8 mouse cellular contexts compared by ENCODE assay signal in genomic region chr13:83744981-83745555, GRCm38 (mm10).
DNase-seq lines count a peak whose midpoint lies in the region; ATAC-seq lines count a peak whose summit lies in the region.

No protein-coding gene starts in this region.

- H3K27me3 ChIP-seq in heart, embryonic 10.5 days (ENCODE audit: insufficient read depth, poor library complexity, severe bottlenecking), result peaks cover 43% of the 10 kb centered on the region
- peaks cover 42% of the 10 kb centered on the region for H3K27me3 ChIP-seq in kidney, embryonic 16.5 days (ENCODE audit: insufficient read depth, low read length)
- H3K27me3 ChIP-seq in liver, embryonic 13.5 days, result peaks cover 48% of the 10 kb centered on the region

- peak; percentile 86 for DNase-seq in heart, embryonic 10.5 days (ENCODE audit: low spot score)
- DNase-seq in heart, adult 18-20 months, result no peak
- DNase-seq in cerebellum, adult 9-11 months, result peak; percentile 99
- DNase-seq in frontal cortex, postnatal 14 days (ENCODE audit: low spot score in 2 of 2), result peak; percentile 90 to 92
- no peak for DNase-seq in liver, embryonic 13.5 days
- DNase-seq in right cerebral cortex, adult 2 months (ENCODE audit: low spot score in 2 of 2), result peak; percentile 92 to 95
- no peak for DNase-seq in thymus, postnatal 10 days (ENCODE audit: low spot score in 2 of 2)

- H3K9ac ChIP-seq in kidney, embryonic 16.5 days (replicated peaks; ENCODE audit: low read length), result peak overlapping the region; percentile 35; the same call in 1 of the 2 replicates
- H3K9ac ChIP-seq in liver, embryonic 13.5 days, result no peak overlapping the region

- H3K9me3 ChIP-seq in heart, embryonic 10.5 days, result no peaks in the 10 kb centered on the region
- H3K9me3 ChIP-seq in kidney, embryonic 16.5 days (ENCODE audit: low read length), result no peaks in the 10 kb centered on the region
- H3K9me3 ChIP-seq in liver, embryonic 13.5 days (replicated peaks), result no peaks in the 10 kb centered on the region

- ATAC-seq in kidney, embryonic 16.5 days (ENCODE audit: low FRiP score, low TSS enrichment), result peak; percentile 98
- ATAC-seq in liver, embryonic 13.5 days (ENCODE audit: low read depth), result no peak

- H3K4me2 ChIP-seq in kidney, embryonic 16.5 days (replicated peaks; ENCODE audit: low read depth, low read length), result peak overlapping the region; percentile 70
- peak overlapping the region; percentile 52 for H3K4me2 ChIP-seq in liver, embryonic 13.5 days

- H3K36me3 ChIP-seq in heart, embryonic 10.5 days, result no peaks in the 10 kb centered on the region
- no peaks in the 10 kb centered on the region for H3K36me3 ChIP-seq in kidney, embryonic 16.5 days (ENCODE audit: insufficient read depth, low read length)
- no peaks in the 10 kb centered on the region for H3K36me3 ChIP-seq in liver, embryonic 13.5 days

- H3K27ac ChIP-seq in heart, embryonic 10.5 days, result peak overlapping the region; percentile 76
- no peak overlapping the region for H3K27ac ChIP-seq in kidney, embryonic 16.5 days (ENCODE audit: low read length)
- H3K27ac ChIP-seq in liver, embryonic 13.5 days, result no peak overlapping the region

- H3K4me3 ChIP-seq in heart, embryonic 10.5 days, result peak overlapping the region; percentile 65
- peak overlapping the region; percentile 50 for H3K4me3 ChIP-seq in kidney, embryonic 16.5 days (ENCODE audit: low read length)
- peak overlapping the region; percentile 37 for H3K4me3 ChIP-seq in liver, embryonic 13.5 days (replicated peaks)

- under 1% methylated on average over 38 of the region's 38 CpGs for WGBS in heart, embryonic 10.5 days
- under 1% methylated on average over 38 of the region's 38 CpGs for WGBS in kidney, embryonic 16.5 days
- WGBS in liver, embryonic 13.5 days (ENCODE audit: insufficient replicate concordance), result 1% methylated on average over 38 of the region's 38 CpGs

- peaks cover 6% of the 10 kb centered on the region; the same call in 1 of the 2 replicates for H3K4me1 ChIP-seq in heart, embryonic 10.5 days
- 0 out of 2 replicates have a peak, but pooled peaks cover 6% of the 10 kb centered on the region for H3K4me1 ChIP-seq in kidney, embryonic 16.5 days (ENCODE audit: insufficient read depth, low read length)
- no peaks in the 10 kb centered on the region for H3K4me1 ChIP-seq in liver, embryonic 13.5 days (replicated peaks)

Comparison
In these comparisons a context has a peak if more than half of its experiments do, and no peak if none do; other contexts are left out.
1. DNase-seq: peak in heart, embryonic 10.5 days (single experiment), cerebellum, adult 9-11 months (single experiment), frontal cortex, postnatal 14 days (2 of 2) and right cerebral cortex, adult 2 months (2 of 2); none in heart, adult 18-20 months (0 of 2), liver, embryonic 13.5 days (single experiment) and thymus, postnatal 10 days (0 of 2).
2. Peak in every context shown above with its lines, with median percentiles within 50 percentile points of each other: H3K4me3 ChIP-seq.